Mouse (Mus musculus) G1E (cell line): Measurements from ENCODE around the gene Prph. TPM values are rescaled to one million over a fixed set of nuclear protein-coding genes. Genes with fewer than 3 reads are reported as not detected.

Experiments
- ATAC-seq: 2 replicates; pipeline ENCODE4 v1.8.0; 2016; ENCODE audit warnings: mild to moderate bottlenecking; ENCODE audit not compliant: insufficient number of reproducible peaks, poor library complexity, low FRiP score, severe bottlenecking; ENCODE audit errors: extremely low read depth
- DNase-seq: peaks from one replicate; pipeline ENCODE4 v3.0.0; 2012; ENCODE audit warnings: low spot score
- H3K27me3 ChIP-seq: 2 replicates; pipeline ENCODE4 v1.6.1; 2012; ENCODE audit warnings: mild to moderate bottlenecking, low read length, inconsistent platforms; ENCODE audit not compliant: insufficient read depth
- H3K36me3 ChIP-seq: replicated peaks from 2 replicates; pipeline ENCODE3; 2012; ENCODE audit warnings: mild to moderate bottlenecking, inconsistent platforms
- H3K4me1 ChIP-seq: 2 replicates; pipeline ENCODE4 v1.6.1; 2012; ENCODE audit warnings: low read depth, low read length, inconsistent platforms, mixed read lengths; ENCODE audit not compliant: insufficient read depth
- H3K4me3 ChIP-seq: 2 replicates; pipeline ENCODE4 v1.5.1; 2012; ENCODE audit warnings: low read depth, mild to moderate bottlenecking, inconsistent platforms, low read length, moderate library complexity, mixed read lengths
- H3K9me3 ChIP-seq: replicated peaks from 2 replicates; pipeline ENCODE4 v1.6.1; 2012; ENCODE audit warnings: inconsistent platforms
- CTCF ChIP-seq: IDR thresholded peaks from 2 replicates; pipeline ENCODE4 v1.5.1; 2012; ENCODE audit warnings: low read depth, low read length, inconsistent platforms, mixed read lengths
- GATA1 ChIP-seq: IDR thresholded peaks from 2 replicates; pipeline ENCODE4 v1.6.1; 2012; ENCODE audit warnings: borderline replicate concordance, low read length, inconsistent platforms, mixed read lengths
- GATA2 ChIP-seq: IDR thresholded peaks from 2 replicates; pipeline ENCODE4 v1.6.1; 2012; ENCODE audit warnings: low read depth, low read length, inconsistent platforms, borderline replicate concordance
- POLR2AphosphoS5 ChIP-seq: IDR thresholded peaks from 2 replicates; pipeline ENCODE4 v1.6.1; 2012; ENCODE audit warnings: low read depth, low read length, inconsistent platforms; ENCODE audit not compliant: insufficient replicate concordance
- TAL1 ChIP-seq: conservative IDR thresholded peaks from 2 replicates; pipeline ENCODE4 v1.6.1; 2012; ENCODE audit warnings: low read depth, low read length, inconsistent platforms, mixed read lengths
- polyA plus RNA-seq: library from polyadenylated mRNA; stranded (reverse); fragments of >175 nt; gene quantifications from 2 replicates; pipeline ENCODE4 v1.2.3, GENCODE M21; 2012
- total RNA-seq, 2 experiments: library from RNA; stranded (forward) in 1 of 2; stranded (reverse) in 1 of 2; fragments of 200-1000 nt in 1 of 2; fragments of >200 nt in 1 of 2; fragmentation: Nextera tagmentation in 1 of 2; gene quantifications; 2 replicates each; pipeline ENCODE4 v1.2.3; 2014 to 2017

Prph gene
- total and polyA plus RNA-seq, 3 experiments = not detected

DNA sequence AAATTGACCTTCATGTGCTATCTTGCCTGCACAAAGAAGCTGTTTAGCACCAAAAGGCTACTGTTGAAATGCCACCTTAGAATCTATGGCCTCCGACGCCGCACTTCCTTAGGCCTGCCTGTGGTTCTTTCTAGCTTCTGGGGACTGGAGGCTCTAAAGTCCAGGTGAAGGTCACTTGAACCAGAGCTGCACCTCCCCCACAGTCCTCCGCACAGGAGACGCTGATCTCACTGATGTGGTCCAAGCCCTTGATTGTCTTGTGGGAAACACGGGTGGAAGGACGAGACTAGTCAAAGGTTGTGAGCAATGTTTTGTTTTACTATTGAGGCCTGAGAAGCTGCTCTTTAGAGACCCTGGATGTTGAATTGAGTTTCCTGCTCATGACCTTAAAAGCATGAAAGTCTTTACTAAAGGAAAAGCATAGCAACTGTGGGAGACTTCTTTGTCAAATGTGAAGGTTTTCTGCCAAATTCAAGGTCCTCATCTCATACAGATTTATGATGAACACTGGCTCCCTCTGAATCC is 22.2 kb upstream of the Prph start:
- Histone ChIP-seq H3K4me3 (peak overlapping the region; percentile 87), H3K36me3 (peaks cover 43% of the 10 kb centered on the region), H3K4me1 (peaks cover 34% of the 10 kb centered on the region), H3K27me3 (no peaks in the 10 kb centered on the region), H3K9me3 (no peaks in the 10 kb centered on the region)
- TF ChIP-seq TAL1 = no peak
- no peak for TF ChIP-seq GATA2
- TF ChIP-seq CTCF = no peak
- no peak for TF ChIP-seq GATA1
- no peak for TF ChIP-seq POLR2AphosphoS5
- ATAC-seq (no peak), DNase-seq (no peak)

DNA sequence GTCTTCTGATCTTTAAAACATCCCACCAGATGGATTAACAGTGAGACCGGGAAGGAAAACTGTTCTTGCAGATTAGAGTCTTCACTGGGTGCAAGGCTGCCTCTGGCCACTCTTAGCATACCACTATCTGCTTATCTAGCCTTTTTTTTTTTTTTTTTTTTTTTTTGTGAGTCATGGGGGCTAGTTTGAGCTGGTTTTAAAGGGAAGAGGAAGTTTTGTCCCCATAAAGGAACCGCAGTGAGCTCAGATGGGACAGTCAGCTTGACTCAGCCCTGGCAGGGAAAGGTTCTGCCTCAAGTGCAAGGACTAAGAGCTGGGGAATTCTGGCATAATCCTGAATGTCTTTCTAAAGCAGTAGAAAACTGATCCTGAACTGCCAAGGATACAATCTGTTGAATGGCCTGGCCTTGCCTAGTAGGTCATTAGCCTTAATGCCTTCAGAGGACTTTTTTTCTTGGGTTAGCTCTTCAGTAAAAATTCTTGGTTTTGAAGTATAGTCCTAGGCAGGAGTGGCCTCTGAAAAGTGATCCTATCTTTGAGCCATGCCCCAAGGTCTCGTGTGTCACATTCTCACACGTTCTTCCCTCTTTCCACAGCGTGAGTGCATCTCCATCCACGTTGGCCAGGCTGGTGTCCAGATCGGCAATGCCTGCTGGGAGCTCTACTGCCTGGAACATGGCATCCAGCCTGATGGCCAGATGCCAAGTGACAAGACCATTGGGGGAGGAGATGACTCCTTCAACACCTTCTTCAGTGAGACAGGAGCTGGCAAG is 21.3 kb upstream of the Prph start:
- DNase-seq = peak; percentile 65
- Histone ChIP-seq H3K27me3 (no peaks in the 10 kb centered on the region), H3K36me3 (peaks cover 52% of the 10 kb centered on the region), H3K4me1 (peaks cover 40% of the 10 kb centered on the region), H3K4me3 (peak overlapping the region; percentile 87; the same call in 1 of the 2 replicates), H3K9me3 (no peaks in the 10 kb centered on the region)
- TF ChIP-seq GATA1 = no peak
- TF ChIP-seq CTCF = no peak
- no peak for TF ChIP-seq POLR2AphosphoS5
- TF ChIP-seq GATA2 = no peak
- no peak for TF ChIP-seq TAL1
- peak; percentile 25 for ATAC-seq

DNA sequence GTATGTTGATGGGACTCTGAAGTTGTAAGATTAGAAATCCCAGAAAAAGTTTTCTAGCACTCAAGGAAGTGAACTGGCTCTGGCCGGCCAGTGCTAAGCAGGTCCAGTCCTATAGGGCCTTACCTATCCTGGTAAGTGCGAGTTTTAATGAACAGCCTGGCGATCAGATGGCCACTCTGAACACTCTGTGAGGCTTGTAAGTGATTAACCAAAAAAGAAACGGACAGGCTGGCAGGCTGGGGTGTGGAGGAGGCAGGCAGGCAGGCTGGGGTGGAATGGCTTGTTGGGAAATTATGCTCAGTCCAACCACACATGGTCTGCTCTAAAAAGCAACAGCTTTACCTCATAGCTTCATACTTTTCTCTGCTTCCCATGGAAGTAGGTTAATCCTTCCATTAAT is 19.5 kb upstream of the Prph start:
- H3K36me3 ChIP-seq = peaks cover 65% of the 10 kb centered on the region
- TF ChIP-seq GATA2 (no peak), GATA1 (no peak)
- H3K4me3 ChIP-seq = no peak overlapping the region
- DNase-seq (no peak), ATAC-seq (no peak)
- H3K9me3 ChIP-seq = no peaks in the 10 kb centered on the region
- no peaks in the 10 kb centered on the region for H3K27me3 ChIP-seq
- H3K4me1 ChIP-seq = peaks cover 41% of the 10 kb centered on the region

DNA sequence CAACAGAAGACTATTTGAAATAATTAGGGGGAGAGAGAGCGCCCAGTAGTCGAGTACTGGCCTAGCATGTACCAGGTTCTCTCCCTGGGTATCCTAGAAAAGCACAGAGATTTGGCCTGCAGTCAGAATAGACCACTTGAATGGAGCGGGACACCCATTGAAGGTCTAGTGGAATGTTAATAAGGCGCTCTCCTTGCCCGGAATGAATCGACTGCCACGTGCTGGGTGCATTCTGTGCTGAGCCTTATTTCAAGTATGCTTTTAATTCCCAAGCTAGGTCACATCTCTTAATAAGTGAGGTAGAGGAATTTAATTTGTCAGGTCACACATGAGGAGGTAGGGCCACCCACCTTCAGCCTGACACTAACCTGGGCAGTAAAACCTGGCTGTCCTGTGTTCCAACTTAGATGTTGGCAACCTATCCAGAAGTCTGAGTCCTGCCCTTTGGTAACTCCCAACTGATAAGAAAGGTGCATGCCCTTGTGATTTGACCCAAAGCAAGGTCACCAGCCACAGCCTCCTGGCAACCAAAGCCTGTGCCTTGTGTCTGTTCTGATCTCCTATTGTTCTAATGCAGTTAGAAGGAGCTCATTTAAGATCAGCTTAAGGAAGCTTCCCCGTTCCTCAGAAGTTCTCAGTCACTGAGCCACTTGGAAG is 18.6 kb upstream of the Prph start:
- no peaks in the 10 kb centered on the region for H3K9me3 ChIP-seq
- peaks cover 65% of the 10 kb centered on the region for H3K36me3 ChIP-seq
- H3K4me3 ChIP-seq = no peak overlapping the region
- TF ChIP-seq POLR2AphosphoS5 (no peak), GATA1 (no peak), CTCF (no peak), TAL1 (no peak), GATA2 (no peak)
- ATAC-seq = no peak
- peaks cover 41% of the 10 kb centered on the region for H3K4me1 ChIP-seq
- H3K27me3 ChIP-seq = no peaks in the 10 kb centered on the region; the same call in 1 of the 2 replicates
- DNase-seq = no peak

DNA sequence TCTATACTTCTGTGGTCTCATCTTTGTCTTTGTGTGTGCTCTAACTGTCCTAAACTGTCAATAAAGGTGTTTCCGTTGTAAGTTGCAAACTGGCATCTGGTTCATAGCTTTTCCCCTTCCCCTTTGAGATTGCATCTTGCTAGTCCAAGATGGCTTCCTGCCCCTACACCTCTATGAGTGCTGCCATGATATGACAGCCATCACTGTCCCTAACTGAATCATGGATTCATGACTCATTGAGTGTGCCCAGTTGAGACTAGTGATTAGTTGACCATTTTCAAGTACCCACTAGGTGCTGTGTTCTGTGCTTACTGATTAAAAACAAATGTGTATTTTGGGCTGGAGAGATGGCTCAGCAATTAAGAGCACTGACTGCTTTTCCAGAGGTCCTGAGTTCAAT is 16.9 kb upstream of the Prph start:
- no peak for TF ChIP-seq CTCF
- TF ChIP-seq GATA2 = no peak
- TF ChIP-seq TAL1 = no peak
- no peak for TF ChIP-seq POLR2AphosphoS5
- no peak for TF ChIP-seq GATA1
- DNase-seq (no peak), ATAC-seq (no peak)
- no peaks in the 10 kb centered on the region for H3K9me3 ChIP-seq
- H3K36me3 ChIP-seq = peaks cover 54% of the 10 kb centered on the region
- H3K4me3 ChIP-seq = no peak overlapping the region
- peaks cover 31% of the 10 kb centered on the region for H3K4me1 ChIP-seq
- H3K27me3 ChIP-seq = peaks cover 7% of the 10 kb centered on the region; the same call in 1 of the 2 replicates

DNA sequence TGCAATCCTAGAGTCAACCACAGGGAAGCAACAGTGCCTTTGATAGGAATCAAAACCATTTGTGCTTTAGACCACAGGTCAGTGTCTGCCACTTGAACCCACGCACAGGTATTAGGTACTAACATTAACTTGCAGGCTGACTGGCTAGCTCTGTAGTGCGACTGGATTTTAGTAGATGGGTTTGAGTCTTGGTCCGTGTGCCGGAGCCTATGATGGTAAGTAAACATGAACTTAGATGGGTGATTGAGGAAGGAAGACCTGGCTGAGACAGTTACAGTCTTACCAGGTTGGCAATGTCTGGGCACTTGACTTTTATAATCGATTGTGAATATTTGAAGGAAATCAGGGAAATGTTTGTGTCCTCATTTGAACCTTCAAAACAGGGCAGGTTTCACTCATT is 16.2 kb upstream of the Prph start:
- no peaks in the 10 kb centered on the region for H3K9me3 ChIP-seq
- H3K27me3 ChIP-seq = peaks cover 12% of the 10 kb centered on the region
- no peak overlapping the region for H3K4me3 ChIP-seq
- H3K36me3 ChIP-seq = peaks cover 51% of the 10 kb centered on the region
- TF ChIP-seq GATA1 (no peak), TAL1 (no peak)
- peaks cover 23% of the 10 kb centered on the region for H3K4me1 ChIP-seq
- DNase-seq = no peak
- no peak for ATAC-seq
